Mouse (Mus musculus) ES-E14 (cell line): ENCODE data around the gene Smyd3. TPM values are rescaled to one million over a fixed set of nuclear protein-coding genes. Genes with fewer than 3 reads are reported as not detected.

Experiments
- DNase-seq: peaks from one replicate; pipeline ENCODE4 v3.0.0-alpha.2; 2013; ENCODE audit warnings: low read depth, low spot score
- H3K27ac ChIP-seq: 2 replicates; pipeline ENCODE4 v1.5.1; 2012; ENCODE audit warnings: low read depth, mild to moderate bottlenecking, low read length, moderate library complexity, mixed read lengths; ENCODE audit not compliant: poor library complexity, insufficient read depth, severe bottlenecking
- H3K36me3 ChIP-seq: 2 replicates; pipeline ENCODE4 v1.6.1; 2012; ENCODE audit warnings: mild to moderate bottlenecking, low read length, moderate library complexity, mixed read lengths; ENCODE audit not compliant: control insufficient read depth, poor library complexity, insufficient read depth, severe bottlenecking
- H3K4me1 ChIP-seq, 2 experiments: fragments of 150-350 bp in 1 of 2; sonication (generic) in 1 of 2; 2 replicates each; pipeline ENCODE4 v1.6.1; 2012; ENCODE audit warnings: low read length in 2 of 2, mild to moderate bottlenecking in 1 of 2, mixed read lengths in 1 of 2; ENCODE audit not compliant: control insufficient read depth in 2 of 2, insufficient read depth in 2 of 2, poor library complexity in 1 of 2
- H3K4me3 ChIP-seq, 2 experiments: fragments of 150-350 bp in 1 of 2; sonication (generic) in 1 of 2; 2 replicates each; pipeline ENCODE4 v1.5.1; 2012; ENCODE audit warnings: low read length in 2 of 2, low read depth in 1 of 2, mild to moderate bottlenecking in 1 of 2, mixed read lengths in 1 of 2; ENCODE audit not compliant: insufficient read depth in 1 of 2, poor library complexity in 1 of 2, severe bottlenecking in 1 of 2
- H3K9ac ChIP-seq: 2 replicates; pipeline ENCODE4 v1.6.1; 2012; ENCODE audit warnings: low read depth, mild to moderate bottlenecking, low read length, mixed read lengths; ENCODE audit not compliant: poor library complexity, insufficient read depth, severe bottlenecking
- H3K9me3 ChIP-seq: fragments of 150-350 bp; sonication (generic); 2 replicates; pipeline ENCODE4 v1.6.1; 2012; ENCODE audit warnings: low read depth, mild to moderate bottlenecking, low read length; ENCODE audit not compliant: control insufficient read depth, insufficient read depth
- CHD2 ChIP-seq: IDR thresholded peaks from 2 replicates; pipeline ENCODE4 v1.6.1; 2014; ENCODE audit warnings: mild to moderate bottlenecking, low read depth, low read length, inconsistent platforms
- HCFC1 ChIP-seq: IDR thresholded peaks from 2 replicates; pipeline ENCODE4 v1.6.1; 2012; ENCODE audit warnings: low read length, inconsistent platforms, borderline replicate concordance; ENCODE audit not compliant: insufficient read depth
- MAFK ChIP-seq: IDR thresholded peaks from 2 replicates; pipeline ENCODE4 v1.6.1; 2014; ENCODE audit warnings: mild to moderate bottlenecking, low read depth, low read length, inconsistent platforms; ENCODE audit not compliant: insufficient read depth
- ZC3H11A ChIP-seq: IDR thresholded peaks from 2 replicates; pipeline ENCODE4 v1.6.1; 2012; ENCODE audit warnings: low read depth, mild to moderate bottlenecking, inconsistent platforms, low read length, borderline replicate concordance
- ZNF384 ChIP-seq: IDR thresholded peaks from 2 replicates; pipeline ENCODE4 v1.6.1; 2012; ENCODE audit warnings: low read depth, low read length, inconsistent platforms
- in situ Hi-C, 2 experiments: fragments of 600-800 bp; cut with MboI; formaldehyde crosslinking; loops; one replicate each; pipeline ENCODE4 v1.15.1; 2025; ENCODE audit warnings: low sequenced_read_pairs in 2 of 2, inconsistent platforms in 1 of 2; ENCODE audit not compliant: unreplicated experiment in 2 of 2
- total RNA-seq: library from RNA; depleted of rRNA; stranded (reverse); fragments of 300-350 nt; gene quantifications from 2 replicates; pipeline ENCODE4 v1.2.3, GENCODE M21; 2012

The Smyd3 gene
- total RNA-seq, 1 experiment: 18.3 TPM

- no peaks in the 10 kb centered on the region for H3K4me1 ChIP-seq
- H3K4me3 ChIP-seq: no peak overlapping the region
- in situ Hi-C loops: no loop called here
- no peak overlapping the region for H3K9ac ChIP-seq
- no peaks in the 10 kb centered on the region for H3K36me3 ChIP-seq
- H3K9me3 ChIP-seq: no peaks in the 10 kb centered on the region
- no peak for TF ChIP-seq HCFC1
- no peak for TF ChIP-seq ZC3H11A
- no peak for DNase-seq
- no peak overlapping the region for H3K27ac ChIP-seq
These were observed 402.9 kb downstream of the Smyd3 start for GRCm38 (mm10) chr1:179114833-179115495.

- Histone ChIP-seq H3K4me1 (no peaks in the 10 kb centered on the region), H3K36me3 (no peaks in the 10 kb centered on the region), H3K4me3 (no peak overlapping the region), H3K27ac (no peak overlapping the region), H3K9ac (no peak overlapping the region), H3K9me3 (no peaks in the 10 kb centered on the region)
- no peak for TF ChIP-seq MAFK
- TF ChIP-seq CHD2: no peak
- TF ChIP-seq HCFC1: no peak
- TF ChIP-seq ZC3H11A: no peak
- no peak for TF ChIP-seq ZNF384
- in situ Hi-C loops: no loop called here
- no peak for DNase-seq
These were observed 403.5 kb downstream of the Smyd3 start for GRCm38 (mm10) chr1:179114385-179114784.

GRCm38 (mm10) chr1:179108759-179109158, 409.1 kb downstream of the Smyd3 start:
- no peaks in the 10 kb centered on the region for H3K9me3 ChIP-seq
- no peak for TF ChIP-seq ZC3H11A
- no peak for TF ChIP-seq MAFK
- TF ChIP-seq CHD2: no peak
- TF ChIP-seq ZNF384: no peak
- TF ChIP-seq HCFC1: no peak
- H3K4me3 ChIP-seq: no peak overlapping the region
- no peaks in the 10 kb centered on the region for H3K36me3 ChIP-seq
- no peak for DNase-seq
- in situ Hi-C loops: no loop called here
- no peaks in the 10 kb centered on the region for H3K4me1 ChIP-seq
- H3K9ac ChIP-seq: no peak overlapping the region
- H3K27ac ChIP-seq: no peak overlapping the region

- H3K4me1 ChIP-seq: no peaks in the 10 kb centered on the region
- no peaks in the 10 kb centered on the region for H3K36me3 ChIP-seq
- no peak overlapping the region for H3K27ac ChIP-seq
- no peak overlapping the region for H3K9ac ChIP-seq
- in situ Hi-C loops: no loop called here
- DNase-seq: no peak
- no peak for TF ChIP-seq ZNF384
- TF ChIP-seq HCFC1: no peak
- TF ChIP-seq CHD2: no peak
- TF ChIP-seq ZC3H11A: no peak
- TF ChIP-seq MAFK: no peak
- H3K9me3 ChIP-seq: no peaks in the 10 kb centered on the region
- no peak overlapping the region for H3K4me3 ChIP-seq
These were observed 409.8 kb downstream of the Smyd3 start for GRCm38 (mm10) chr1:179107761-179108694.
